Mouse (Mus musculus) megakaryocyte, embryonic 14.5 days (primary cell): ENCODE results near the gene Rab29.

ENCODE experiments used
- FLI1 ChIP-seq: IDR thresholded peaks from 2 replicates; pipeline ENCODE4 v1.6.1; 2012; ENCODE audit warnings: low read length, inconsistent platforms, mixed read lengths
- GATA1 ChIP-seq: IDR thresholded peaks from 3 replicates; pipeline ENCODE4 v1.6.1; 2012; ENCODE audit warnings: mixed read lengths, low read length, inconsistent platforms, borderline replicate concordance

- no peak for TF ChIP-seq GATA1
- TF ChIP-seq FLI1: no peak
Observed at GRCm38 (mm10) chr1:131822292-131822691, 44.7 kb upstream of the Rab29 start.
